Mouse (Mus musculus) limb, embryonic 15.5 days (tissue): ENCODE data around the gene Prc1. TPM values are rescaled to one million over a fixed set of nuclear protein-coding genes. Genes with fewer than 3 reads are reported as not detected.

ENCODE experiments used
- ATAC-seq: fragments of 200-750 bp; cut with Nextera tagmentation; 2 replicates; pipeline ENCODE4 v1.8.0; 2017; ENCODE audit warnings: low read depth, moderate TSS enrichment; ENCODE audit not compliant: insufficient number of reproducible peaks, low FRiP score, low TSS enrichment
- H3K27ac ChIP-seq: fragments of 300-500 bp; sonication (generic); 2 replicates; pipeline ENCODE4 v1.5.1; 2015; ENCODE audit warnings: moderate library complexity, mild to moderate bottlenecking, inconsistent platforms
- H3K27me3 ChIP-seq: fragments of 300-500 bp; sonication (generic); 2 replicates; pipeline ENCODE4 v1.6.1; 2015; ENCODE audit warnings: inconsistent platforms
- H3K36me3 ChIP-seq: fragments of 300-500 bp; sonication (generic); 2 replicates; pipeline ENCODE4 v1.6.1; 2015; ENCODE audit warnings: inconsistent platforms
- H3K4me1 ChIP-seq: fragments of 300-500 bp; sonication (generic); 2 replicates; pipeline ENCODE4 v1.6.1; 2015; ENCODE audit warnings: inconsistent platforms
- H3K4me2 ChIP-seq: fragments of 300-500 bp; sonication (generic); 2 replicates; pipeline ENCODE4 v1.6.1; 2015; ENCODE audit warnings: mild to moderate bottlenecking, inconsistent platforms
- H3K4me3 ChIP-seq: fragments of 300-500 bp; sonication (generic); 2 replicates; pipeline ENCODE4 v1.5.1; 2015; ENCODE audit warnings: mild to moderate bottlenecking, inconsistent platforms
- H3K9ac ChIP-seq: fragments of 300-500 bp; sonication (generic); 2 replicates; pipeline ENCODE4 v1.6.1; 2015; ENCODE audit warnings: inconsistent platforms
- H3K9me3 ChIP-seq: fragments of 300-500 bp; sonication (generic); 2 replicates; pipeline ENCODE4 v1.6.1; 2016; ENCODE audit warnings: inconsistent platforms
- WGBS: fragments of 180-500 bp; shearing (Covaris S2); methylation state at CpG from one replicate; pipeline ENCODE4 v1.1.7; 2015; 5-methylcytosine and 5-hydroxymethylcytosine counted together
- polyA plus RNA-seq: library from polyadenylated mRNA; unstranded; fragments of >200 nt; fragmentation: Nextera tagmentation; extraction: Ambion mirVana; gene quantifications from 2 replicates; pipeline ENCODE4 v1.2.1, GENCODE M21; 2015

Prc1 gene
- polyA plus RNA-seq, result 103 and 116 TPM in 2 replicates

GRCm38 (mm10) chr7:80294062-80294763 is at the start of gene Prc1:
Gene Prc1 (plus strand): TSS chr7:80294450.
- Histone ChIP-seq H3K36me3 (peaks cover 10% of the 10 kb centered on the region), H3K4me1 (peaks cover 11% of the 10 kb centered on the region; the same call in 1 of the 2 replicates), H3K4me2 (peak within 1 kb of the TSS; percentile 75), H3K9me3 (no peaks in the 10 kb centered on the region), H3K27ac (peak within 1 kb of the TSS; percentile 83), H3K4me3 (peak within 1 kb of the TSS; percentile 74), H3K9ac (peak within 1 kb of the TSS; percentile 39), H3K27me3 (no peaks in the 10 kb centered on the region)
- WGBS, result under 1% methylated on average over 52 of the region's 52 CpGs
- ATAC-seq, result peak; percentile 98

- no peak overlapping the region for H3K9ac ChIP-seq
- H3K27me3 ChIP-seq, result no peaks in the 10 kb centered on the region
- H3K4me3 ChIP-seq, result no peak overlapping the region
- no peak for ATAC-seq
- H3K4me1 ChIP-seq, result 0 out of 2 replicates have a peak, but pooled peaks cover 2% of the 10 kb centered on the region
- H3K9me3 ChIP-seq, result no peaks in the 10 kb centered on the region
- no peak overlapping the region for H3K4me2 ChIP-seq
- WGBS, result 92% methylated on average over 4 of the region's 4 CpGs
- H3K27ac ChIP-seq, result no peak overlapping the region
- peaks cover 15% of the 10 kb centered on the region for H3K36me3 ChIP-seq
Measured at GRCm38 (mm10) chr7:80244851-80245250, 49.4 kb upstream of the Prc1 start.

- H3K9me3 ChIP-seq, result no peaks in the 10 kb centered on the region
- H3K36me3 ChIP-seq, result peaks cover 3% of the 10 kb centered on the region; the same call in 1 of the 2 replicates
- peak within 1 kb of the TSS; percentile 68 for H3K4me2 ChIP-seq
- ATAC-seq, result peak; percentile 96
- H3K27me3 ChIP-seq, result no peaks in the 10 kb centered on the region
- peak within 1 kb of the TSS; percentile 74 for H3K27ac ChIP-seq
- under 1% methylated on average over 48 of the region's 48 CpGs for WGBS
- peak within 1 kb of the TSS; percentile 44 for H3K9ac ChIP-seq
- H3K4me1 ChIP-seq, result 0 out of 2 replicates have a peak, but pooled peaks cover 2% of the 10 kb centered on the region
- H3K4me3 ChIP-seq, result peak within 1 kb of the TSS; percentile 66
Measured at GRCm38 (mm10) chr7:80246148-80246721, 48.0 kb upstream of the Prc1 start, which contains the start of gene Ttll13. Gene Ttll13 (plus strand): TSS chr7:80246376.

- WGBS, result 67% methylated on average over 7 of the region's 7 CpGs
- H3K9me3 ChIP-seq, result no peaks in the 10 kb centered on the region
- peak overlapping the region; percentile 68 for H3K4me2 ChIP-seq
- H3K27me3 ChIP-seq, result no peaks in the 10 kb centered on the region
- H3K36me3 ChIP-seq, result 0 out of 2 replicates have a peak, but pooled peaks cover 2% of the 10 kb centered on the region
- H3K27ac ChIP-seq, result no peak overlapping the region
- H3K4me3 ChIP-seq, result peak overlapping the region; percentile 66
- H3K4me1 ChIP-seq, result 0 out of 2 replicates have a peak, but pooled peaks cover 2% of the 10 kb centered on the region
- no peak overlapping the region for H3K9ac ChIP-seq
- no peak for ATAC-seq
Measured at GRCm38 (mm10) chr7:80246859-80247258, 47.4 kb upstream of the Prc1 start.

- no peaks in the 10 kb centered on the region for H3K4me1 ChIP-seq
- H3K4me3 ChIP-seq, result no peak overlapping the region
- H3K9ac ChIP-seq, result no peak overlapping the region
- no peak for ATAC-seq
- 77% methylated on average over 7 of the region's 7 CpGs for WGBS
- peaks cover 10% of the 10 kb centered on the region for H3K27me3 ChIP-seq
- no peak overlapping the region for H3K4me2 ChIP-seq
- no peaks in the 10 kb centered on the region for H3K36me3 ChIP-seq
- H3K27ac ChIP-seq, result no peak overlapping the region
- H3K9me3 ChIP-seq, result no peaks in the 10 kb centered on the region
Measured at GRCm38 (mm10) chr7:80252437-80252836, 41.8 kb upstream of the Prc1 start.

GRCm38 (mm10) chr7:80252886-80253285 is 41.4 kb upstream of the Prc1 start:
- Histone ChIP-seq H3K4me1 (no peaks in the 10 kb centered on the region), H3K4me2 (no peak overlapping the region), H3K4me3 (no peak overlapping the region), H3K9me3 (no peaks in the 10 kb centered on the region), H3K27me3 (peaks cover 10% of the 10 kb centered on the region), H3K36me3 (no peaks in the 10 kb centered on the region), H3K9ac (no peak overlapping the region), H3K27ac (no peak overlapping the region)
- ATAC-seq, result no peak
- WGBS, result 81% methylated on average over 11 of the region's 11 CpGs

GRCm38 (mm10) chr7:80255981-80256380 is 38.3 kb upstream of the Prc1 start:
- H3K27me3 ChIP-seq, result peaks cover 24% of the 10 kb centered on the region
- no peak overlapping the region for H3K4me3 ChIP-seq
- H3K36me3 ChIP-seq, result no peaks in the 10 kb centered on the region
- H3K9ac ChIP-seq, result no peak overlapping the region
- 72% methylated on average over 2 of the region's 2 CpGs for WGBS
- no peaks in the 10 kb centered on the region for H3K9me3 ChIP-seq
- no peak for ATAC-seq
- no peak overlapping the region for H3K4me2 ChIP-seq
- H3K4me1 ChIP-seq, result peaks cover 4% of the 10 kb centered on the region
- no peak overlapping the region for H3K27ac ChIP-seq

GRCm38 (mm10) chr7:80257706-80258105 is 36.5 kb upstream of the Prc1 start:
- Histone ChIP-seq H3K9ac (no peak overlapping the region), H3K27me3 (peaks cover 24% of the 10 kb centered on the region), H3K9me3 (no peaks in the 10 kb centered on the region), H3K27ac (no peak overlapping the region), H3K36me3 (no peaks in the 10 kb centered on the region), H3K4me1 (peaks cover 13% of the 10 kb centered on the region), H3K4me2 (no peak overlapping the region), H3K4me3 (no peak overlapping the region)
- WGBS, result 47% methylated on average over 2 of the region's 2 CpGs
- ATAC-seq, result no peak

- H3K9me3 ChIP-seq, result no peaks in the 10 kb centered on the region
- WGBS, result 25% methylated on average over 40 of the region's 40 CpGs
- H3K36me3 ChIP-seq, result peaks cover 21% of the 10 kb centered on the region
- H3K27ac ChIP-seq, result peak within 1 kb of the TSS; percentile 87
- H3K4me1 ChIP-seq, result peaks cover 13% of the 10 kb centered on the region
- peak within 1 kb of the TSS; percentile 78 for H3K4me2 ChIP-seq
- peak; percentile 83 for ATAC-seq
- H3K27me3 ChIP-seq, result peaks cover 20% of the 10 kb centered on the region
- H3K4me3 ChIP-seq, result peak within 1 kb of the TSS; percentile 88
- peak within 1 kb of the TSS; percentile 80 for H3K9ac ChIP-seq
Measured at GRCm38 (mm10) chr7:80260625-80261371, 33.5 kb upstream of the Prc1 start, which contains the start of gene Ngrn. Gene Ngrn (plus strand): TSS chr7:80261215.

- WGBS, result 2% methylated on average over 32 of the region's 32 CpGs
- peak overlapping the region; percentile 87 for H3K27ac ChIP-seq
Measured at GRCm38 (mm10) chr7:80261372-80261990, 32.8 kb upstream of the Prc1 start.

GRCm38 (mm10) chr7:80264606-80265005 is 29.6 kb upstream of the Prc1 start:
- H3K9ac ChIP-seq, result no peak overlapping the region
- WGBS, result 94% methylated on average over 12 of the region's 12 CpGs
- peaks cover 20% of the 10 kb centered on the region for H3K4me1 ChIP-seq
- no peak for ATAC-seq
- peaks cover under 1% of the 10 kb centered on the region; the same call in 1 of the 2 replicates for H3K27me3 ChIP-seq
- no peak overlapping the region for H3K4me3 ChIP-seq
- no peak overlapping the region for H3K27ac ChIP-seq
- H3K9me3 ChIP-seq, result no peaks in the 10 kb centered on the region
- H3K4me2 ChIP-seq, result no peak overlapping the region
- peaks cover 35% of the 10 kb centered on the region for H3K36me3 ChIP-seq

More at GRCm38 (mm10) chr7:80261372-80261990, 32.8 kb upstream of the Prc1 start:
- Histone ChIP-seq H3K9ac (peak overlapping the region; percentile 80), H3K36me3 (peaks cover 28% of the 10 kb centered on the region), H3K27me3 (peaks cover 20% of the 10 kb centered on the region), H3K4me1 (peaks cover 13% of the 10 kb centered on the region), H3K4me2 (peak overlapping the region; percentile 78), H3K9me3 (no peaks in the 10 kb centered on the region), H3K4me3 (peak overlapping the region; percentile 88)
- ATAC-seq, result peak; percentile 30; the same call in 1 of the 2 replicates
